Mouse (Mus musculus) layer of hippocampus, postnatal 25 days (tissue): ENCODE results near the gene Cdk14. TPM values are rescaled to one million over a fixed set of nuclear protein-coding genes. Genes with fewer than 3 reads are reported as not detected.

Experiments
- DNase-seq, 2 experiments: peaks; one replicate each; pipeline ENCODE4 v3.0.0; 2022; ENCODE audit warnings: mixed read lengths in 2 of 2, low spot score in 1 of 2; ENCODE audit errors: extremely low spot score in 1 of 2
- microRNA-seq, 2 experiments: library from miRNA; unstranded; fragments of <30 nt; microRNA quantifications; one replicate each; pipeline ENCODE4 v1.2.0; 2021
- total RNA-seq, 2 experiments: library from RNA; stranded (reverse); gene quantifications; 2 replicates each; pipeline ENCODE4 v1.2.3; 2021

The Cdk14 gene
- total RNA-seq, 2 experiments from 2014 or later: 233 to 245 TPM

GRCm38 (mm10) chr5:4758331-4759080, 661.6 kb downstream of the Cdk14 start:
- DNase-seq: no peak

DNA sequence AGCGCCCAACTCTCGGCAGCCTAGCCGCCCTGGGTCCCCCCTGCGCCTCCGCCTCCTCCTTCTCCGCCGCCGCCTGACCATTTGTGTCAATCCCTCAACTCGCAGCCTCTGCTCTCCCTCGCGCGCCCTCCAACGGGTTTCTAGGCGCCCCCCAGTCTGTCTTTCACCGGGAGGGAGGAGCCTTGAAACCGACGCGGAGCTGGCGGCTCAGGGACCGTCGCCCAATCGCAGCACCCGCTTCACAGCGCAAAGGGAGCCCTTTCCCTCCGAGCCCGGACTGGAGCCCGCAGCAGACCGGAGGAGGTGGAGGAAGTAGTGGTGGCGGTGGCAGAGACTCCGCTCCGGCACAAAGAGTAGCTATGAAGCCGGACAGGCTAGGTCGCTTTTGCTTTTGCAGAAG, 662.2 kb downstream of the Cdk14 start, which contains the start of gene Fzd1:
TSS of gene Fzd1 (minus strand) at position 134 of the 400 bp plus-strand sequence.
- DNase-seq: peak; percentile 77 to 79

GRCm38 (mm10) chr5:4756871-4757711, 663.0 kb downstream of the Cdk14 start:
- DNase-seq: peak; percentile 39 to 47

DNA sequence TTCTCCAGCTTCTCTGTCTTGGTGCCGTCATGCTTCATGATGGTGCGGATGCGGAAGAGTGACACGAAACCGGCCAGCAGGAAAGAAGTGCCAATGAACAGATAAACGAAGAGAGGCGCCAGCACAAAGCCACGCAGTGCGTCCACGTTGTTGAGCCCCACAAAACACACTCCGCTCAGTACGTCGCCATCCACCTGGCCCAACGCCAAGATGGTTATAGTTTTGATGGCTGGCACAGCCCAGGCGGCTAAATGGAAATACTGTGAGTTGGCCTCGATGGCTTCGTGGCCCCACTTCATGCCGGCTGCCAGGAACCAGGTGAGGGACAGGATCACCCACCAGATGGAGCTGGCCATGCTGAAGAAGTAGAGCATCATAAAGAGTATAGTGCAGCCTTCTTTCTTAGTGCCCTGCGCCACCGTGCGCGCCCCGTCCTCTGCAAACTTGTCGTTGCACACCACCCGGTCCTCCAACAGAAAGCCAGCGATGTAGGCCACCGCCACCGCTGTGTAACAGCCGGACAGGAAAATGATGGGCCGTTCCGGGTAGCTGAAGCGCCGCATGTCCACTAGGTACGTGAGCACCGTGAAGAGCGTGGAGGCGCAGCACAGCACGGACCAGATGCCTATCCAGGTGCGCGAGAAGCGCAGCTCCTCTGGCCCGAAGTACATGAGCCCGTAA, 664.0 kb downstream of the Cdk14 start:
- DNase-seq: peak; percentile 26 to 34

DNA sequence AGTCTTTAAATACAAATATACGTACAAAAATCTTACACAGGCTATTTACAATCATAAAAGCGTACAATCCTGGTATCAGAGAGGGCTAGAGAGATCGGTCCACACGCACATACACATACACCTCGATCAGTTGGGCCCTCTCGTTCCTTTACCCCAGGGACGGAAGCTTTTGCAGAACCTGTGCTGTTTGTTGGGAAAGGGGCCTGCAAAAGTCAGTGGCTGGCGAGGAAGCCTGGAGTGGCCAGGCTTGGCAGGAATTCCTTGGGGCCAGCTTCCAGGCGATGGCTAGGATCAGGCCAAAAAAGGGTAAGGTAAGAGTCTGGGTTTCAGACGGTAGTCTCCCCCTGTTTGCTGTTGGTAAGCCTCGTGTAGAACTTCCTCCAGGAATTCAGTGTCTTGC, 664.8 kb downstream of the Cdk14 start:
- DNase-seq: no peak

GRCm38 (mm10) chr5:4754701-4755281, 665.3 kb downstream of the Cdk14 start:
- no peak for DNase-seq

Small RNA genes within 50 kb of the gene (microRNA-seq; reads per million reads assigned to microRNA genes)
- gene Gm25037 (0 reads per million in 2 experiments), gene Gm44483 (0 reads per million in 2 experiments)

Other genes with a start within 250 kb of the Cdk14 start
- not detected for gene 1700015F17Rik, start 58.8 kb upstream of the Cdk14 start, total RNA-seq
- 10 to 100 TPM; 27.3 TPM for gene Cldn12, start 94.6 kb upstream of the Cdk14 start, total RNA-seq
- gene Gtpbp10, start 139.2 kb upstream of the Cdk14 start, total RNA-seq: 10 to 100 TPM in 1 of 2 experiments, 1 to 10 TPM in 1; 9.9 to 10.8 TPM
- gene Gm8773, start 153.5 kb upstream of the Cdk14 start, total RNA-seq: not detected
- gene Cfap69, start 243.9 kb upstream of the Cdk14 start, total RNA-seq: 10 to 100 TPM; 13.8 to 19.6 TPM